Mouse (Mus musculus): Measurements from ENCODE around the gene Mymx.

Gene Mymx

GRCm38 (mm10) chr17:45568990-45569389, 32.9 kb downstream of the Mymx start:
- DNase-seq, result no peak

DNA sequence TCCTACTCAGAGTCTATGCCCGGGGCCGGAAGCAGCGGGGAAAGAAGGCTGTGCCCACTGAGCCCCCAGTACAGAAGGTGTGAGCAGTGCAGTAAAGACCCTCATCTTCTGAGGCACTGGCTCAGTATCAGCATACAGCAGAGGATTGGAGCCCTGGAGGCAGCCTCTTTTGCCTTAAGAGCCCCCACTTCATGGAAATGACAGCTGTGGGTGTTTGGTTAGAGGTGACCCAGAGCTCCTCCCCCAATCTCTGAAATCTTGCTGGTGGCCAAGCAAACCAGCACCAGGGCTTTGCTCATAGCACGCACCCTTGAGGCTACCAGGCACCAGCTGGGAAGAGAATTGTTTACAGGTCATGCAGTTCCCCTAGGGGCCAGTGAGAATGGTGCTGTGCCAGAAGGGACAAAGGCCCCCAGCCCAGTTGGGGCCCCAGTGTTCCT, 34.7 kb downstream of the Mymx start:
- no peak for DNase-seq

- no peak for DNase-seq
Observed at GRCm38 (mm10) chr17:45566360-45567161, 35.3 kb downstream of the Mymx start.

- no peak for DNase-seq
Observed at GRCm38 (mm10) chr17:45566031-45566359, 35.9 kb downstream of the Mymx start.

GRCm38 (mm10) chr17:45565103-45565502, 36.8 kb downstream of the Mymx start:
- DNase-seq, result no peak

- no peak for DNase-seq
Observed at GRCm38 (mm10) chr17:45564531-45565084, 37.3 kb downstream of the Mymx start.

- peak; percentile 90 to 94 for DNase-seq
Observed at GRCm38 (mm10) chr17:45563655-45564530, 38.0 kb downstream of the Mymx start, which contains the start of gene Slc35b2. Slc35b2 (plus strand) TSS chr17:45563874.

DNA sequence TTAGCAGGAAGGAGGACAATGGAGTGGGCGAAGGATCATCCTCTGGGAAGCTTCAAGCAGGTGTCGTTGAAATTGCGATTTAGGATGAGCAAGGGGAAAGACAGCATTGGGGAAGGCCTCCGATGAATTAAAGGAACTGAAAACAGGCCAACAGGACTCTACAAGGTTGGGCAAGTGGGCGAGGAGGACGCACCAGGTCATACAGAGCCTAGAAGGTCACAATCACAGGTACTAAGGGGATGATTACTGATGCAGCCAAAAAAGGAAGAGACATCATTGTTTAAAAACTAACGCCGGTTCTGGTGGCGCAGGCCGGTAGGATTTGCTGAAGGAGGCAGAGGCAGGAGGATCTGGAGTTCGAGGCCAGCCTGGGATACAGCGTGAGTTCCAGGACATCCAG, 38.7 kb downstream of the Mymx start:
- no peak for DNase-seq

- DNase-seq, result peak; percentile 53 to 72
Observed at GRCm38 (mm10) chr17:45559732-45560525, 42.0 kb downstream of the Mymx start.

DNA sequence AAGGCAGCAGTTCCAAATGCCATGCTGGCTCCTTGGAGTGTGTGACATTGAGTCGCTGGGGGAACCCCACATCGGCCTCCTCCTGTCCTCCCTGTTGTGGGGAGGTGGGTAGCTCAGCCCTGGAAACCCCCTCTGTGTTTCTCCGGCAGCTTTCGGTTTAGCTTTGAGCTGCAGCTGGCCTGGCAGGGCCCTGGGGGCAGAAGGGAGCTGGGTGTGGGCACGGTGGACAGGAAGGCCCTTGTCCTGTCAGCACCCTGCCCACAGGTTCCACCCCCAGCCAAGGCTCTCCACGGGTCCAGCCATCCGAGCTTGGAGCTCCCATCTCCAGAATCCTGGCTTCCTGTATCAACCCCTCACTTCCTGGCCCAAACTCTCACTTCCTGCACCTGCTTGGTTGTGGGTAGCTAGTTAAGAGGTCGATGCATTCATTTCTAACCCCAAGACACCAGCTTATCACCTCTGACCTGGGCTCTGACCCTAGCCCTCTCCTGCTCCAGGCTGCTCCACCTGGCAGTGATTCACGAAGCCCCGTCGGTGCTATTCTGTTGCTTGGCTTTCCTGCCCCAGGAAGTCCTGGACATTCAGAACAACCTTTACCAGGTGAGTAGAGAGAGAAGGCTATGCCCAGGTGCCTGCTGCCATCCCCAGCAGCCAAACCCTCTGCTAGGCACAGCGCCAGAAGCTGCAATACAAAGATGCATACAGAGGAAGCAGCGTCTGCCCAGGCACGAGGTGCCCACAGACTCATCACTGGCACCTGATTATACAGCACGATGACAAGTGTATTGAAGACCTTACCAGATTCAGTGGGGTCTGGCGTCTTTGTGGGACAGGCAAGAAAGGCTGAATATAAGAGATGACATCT, 43.7 kb downstream of the Mymx start:
- DNase-seq, result peak in 1 of 2 experiments; percentile 38

- DNase-seq, result no peak
Observed at GRCm38 (mm10) chr17:45557246-45557824, 44.6 kb downstream of the Mymx start.

GRCm38 (mm10) chr17:45556514-45557245, 45.2 kb downstream of the Mymx start:
- DNase-seq, result no peak

DNA sequence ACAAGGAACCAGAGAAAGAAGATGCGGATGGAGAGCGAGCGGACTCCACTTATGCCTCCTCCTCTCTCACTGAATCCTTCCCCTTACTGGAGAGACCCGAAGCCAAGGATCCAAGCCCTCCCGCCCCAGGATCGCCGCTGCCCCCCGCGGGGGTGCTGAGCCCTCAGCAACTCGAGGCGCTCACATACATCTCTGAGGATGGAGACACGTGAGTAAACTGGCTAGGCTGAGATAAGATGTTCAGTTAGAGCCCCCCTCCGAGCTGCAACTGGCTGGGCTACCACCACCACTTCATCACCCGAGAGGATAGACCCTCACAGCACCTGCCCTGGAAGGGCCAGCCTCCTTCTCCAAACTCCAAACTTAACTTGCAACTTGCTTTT, 45.8 kb downstream of the Mymx start:
- DNase-seq, result no peak

- peak; percentile 93 to 94 for DNase-seq
Observed at GRCm38 (mm10) chr17:45555452-45556106, 46.3 kb downstream of the Mymx start, which contains the start of gene Nfkbie. Nfkbie (plus strand) TSS chr17:45555703.

- DNase-seq, result no peak
Observed at GRCm38 (mm10) chr17:45554420-45554819, 47.5 kb downstream of the Mymx start.

DNA sequence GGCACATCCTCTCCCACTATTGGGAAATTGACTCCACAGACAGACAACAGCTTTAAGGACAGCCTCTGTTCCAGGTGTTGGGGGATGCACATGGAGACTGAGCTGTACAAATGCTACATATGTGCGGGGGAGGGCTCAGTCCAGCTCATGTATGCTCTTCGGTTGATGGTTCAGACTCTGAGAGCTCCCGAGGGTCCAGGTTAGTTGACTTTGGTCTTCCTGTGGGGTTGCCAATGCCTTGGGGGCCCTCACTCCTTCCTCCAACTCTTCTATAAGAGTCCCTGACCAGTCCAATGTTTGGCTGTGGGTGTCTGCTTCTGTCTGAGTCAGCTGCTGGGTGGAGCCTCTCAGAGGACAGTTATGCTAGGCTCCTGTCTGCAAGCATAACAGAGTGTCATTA, 48.8 kb downstream of the Mymx start:
- DNase-seq, result no peak

DNA sequence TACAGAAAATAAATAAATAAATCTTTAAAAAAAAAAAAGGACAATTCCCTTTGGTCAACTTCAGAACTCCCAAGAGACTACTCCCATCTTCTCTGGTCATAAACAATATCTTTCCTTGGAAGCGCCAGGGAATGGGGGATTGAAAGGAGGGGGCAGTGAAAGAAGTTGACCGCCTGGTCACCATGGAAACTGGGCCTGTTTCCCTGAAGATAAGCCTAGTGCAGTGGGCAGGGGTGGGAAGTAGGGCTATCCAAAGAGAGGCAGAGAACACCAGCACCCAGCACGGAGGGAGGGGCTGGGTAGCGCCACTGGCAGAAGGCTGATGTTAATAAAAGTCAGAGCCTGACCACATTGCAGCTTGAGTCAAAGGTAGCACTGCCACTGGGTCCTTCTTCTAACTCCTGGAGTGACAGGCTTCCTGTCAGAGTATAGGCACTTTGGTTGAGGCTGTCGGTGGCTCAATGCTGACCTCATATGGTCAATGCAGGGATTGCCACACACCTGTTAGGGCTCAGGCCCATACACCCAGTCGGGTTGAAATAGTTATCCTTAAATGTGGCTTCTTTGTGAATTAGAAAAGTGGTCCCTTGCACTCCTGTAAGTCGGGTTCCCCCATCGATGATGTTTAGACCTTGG, 50.0 kb downstream of the Mymx start:
- peak; percentile 90 to 96 for DNase-seq

GRCm38 (mm10) chr17:45551249-45551796, 50.6 kb downstream of the Mymx start:
- DNase-seq, result no peak
